Mouse (Mus musculus) heart, adult 9 months (tissue): ENCODE results near the gene Tigd2.

ENCODE experiments used
- DNase-seq, 2 experiments: peaks; one replicate each; pipeline ENCODE4 v3.0.0; 2022; ENCODE audit warnings: low spot score in 2 of 2

Gene Tigd2

DNA sequence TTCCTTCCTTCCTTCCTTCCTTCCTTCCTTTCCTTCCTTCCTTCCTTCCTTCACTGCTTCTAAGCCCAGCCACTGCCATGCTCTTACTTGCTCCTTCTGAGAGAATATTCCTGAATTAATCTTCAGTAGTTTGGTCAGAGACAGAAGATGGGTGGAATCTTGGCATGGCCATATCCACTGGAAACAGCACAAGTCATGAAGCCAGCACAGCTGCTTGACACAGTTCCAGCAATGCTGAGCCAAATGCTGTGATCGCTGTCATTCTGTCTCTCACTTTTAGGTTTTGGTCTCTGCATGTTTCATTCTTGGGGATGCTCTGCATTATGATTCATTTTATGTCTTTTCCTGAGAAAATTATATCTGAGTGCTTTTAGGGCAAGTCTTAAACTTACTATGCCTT is 47.2 kb downstream of the Tigd2 start:
- DNase-seq, result peak; percentile 22 to 57
